Mouse (Mus musculus): ENCODE data around the gene Rarb.

- TF ChIP-seq POLR2A (IDR thresholded peaks at IDR 0.05; ENCODE audit: low read depth, low read length) (no peak), CTCF (IDR thresholded peaks at IDR 0.05; ENCODE audit: extremely low read depth, insufficient read depth, insufficient read length, insufficient replicate concordance) (no peak)
Observed at GRCm38 (mm10) chr14:16517958-16518357, 301.0 kb downstream of the Rarb start.

Data from spleen, adult 2 months (tissue).